Mouse (Mus musculus) CH12.LX (cell line): ENCODE results near the gene Rora. TPM values are rescaled to one million over a fixed set of nuclear protein-coding genes. Genes with fewer than 3 reads are reported as not detected.

Experiments used
- DNase-seq: peaks from one replicate; pipeline ENCODE4 v3.0.0-alpha.2; 2013; ENCODE audit errors: extremely low read depth
- H3K27ac ChIP-seq: 2 replicates; pipeline ENCODE4 v1.5.1; 2012; ENCODE audit warnings: low read depth, mild to moderate bottlenecking, control low read depth, moderate library complexity; ENCODE audit not compliant: insufficient read depth
- H3K27me3 ChIP-seq: replicated peaks from 2 replicates; pipeline ENCODE3; 2012; ENCODE audit warnings: inconsistent platforms
- H3K36me3 ChIP-seq, 2 experiments: replicated peaks in 1 of 2; 2 replicates each; pipeline versions ENCODE3 to v1.6.1; 2012; ENCODE audit warnings: inconsistent platforms in 1 of 2, low read length in 1 of 2, mild to moderate bottlenecking in 1 of 2, mixed read lengths in 1 of 2, moderate library complexity in 1 of 2; ENCODE audit not compliant: control insufficient read depth in 1 of 2, insufficient read depth in 1 of 2
- H3K4me1 ChIP-seq, 2 experiments: 2 replicates each; pipeline ENCODE4 v1.6.1; 2012; ENCODE audit warnings: inconsistent platforms in 1 of 2, moderate library complexity in 1 of 2; ENCODE audit not compliant: insufficient read depth in 2 of 2, control insufficient read depth in 1 of 2
- H3K4me2 ChIP-seq: 2 replicates; pipeline ENCODE4 v1.6.1; 2012; ENCODE audit warnings: low read depth, mild to moderate bottlenecking, control low read depth; ENCODE audit not compliant: poor library complexity, insufficient read depth, severe bottlenecking
- H3K4me3 ChIP-seq, 3 experiments: fragments of 150-350 bp in 1 of 3; sonication (generic) in 1 of 3; replicated peaks in 1 of 3; 2 replicates each; pipeline versions ENCODE3 to v1.5.1; 2011 to 2012; ENCODE audit warnings: low read depth in 2 of 3, low read length in 2 of 3, mild to moderate bottlenecking in 2 of 3, moderate library complexity in 2 of 3, control low read depth in 1 of 3, improper control_type of control experiment in 1 of 3, inconsistent platforms in 1 of 3, mixed read lengths in 1 of 3; ENCODE audit not compliant: poor library complexity in 1 of 3
- H3K79me2 ChIP-seq: replicated peaks from 2 replicates; pipeline ENCODE4 v1.6.1; 2012; ENCODE audit warnings: mild to moderate bottlenecking, moderate library complexity; ENCODE audit not compliant: control insufficient read depth, poor library complexity, insufficient read depth, severe bottlenecking; ENCODE audit errors: extremely low read depth
- H3K9ac ChIP-seq: 2 replicates; pipeline ENCODE4 v1.6.1; 2012; ENCODE audit warnings: low read depth, mild to moderate bottlenecking, control low read depth, moderate library complexity; ENCODE audit not compliant: insufficient read depth
- H3K9me3 ChIP-seq: replicated peaks from 2 replicates; pipeline ENCODE3; 2012; ENCODE audit warnings: low read length, inconsistent platforms, mixed read lengths
- CTCF ChIP-seq, 2 experiments: IDR thresholded peaks in 1 of 2; conservative IDR thresholded peaks in 1 of 2; 2 replicates each; pipeline ENCODE4 v1.5.1; 2011 to 2012; ENCODE audit warnings: low read depth in 2 of 2, low read length in 2 of 2, improper control_type of control experiment in 1 of 2, inconsistent platforms in 1 of 2, mild to moderate bottlenecking in 1 of 2, moderate library complexity in 1 of 2
- EP300 ChIP-seq: IDR thresholded peaks from 2 replicates; pipeline ENCODE4 v1.6.1; 2011; ENCODE audit warnings: low read length, improper control_type of control experiment
- HCFC1 ChIP-seq: IDR thresholded peaks from 2 replicates; pipeline ENCODE4 v1.6.1; 2012; ENCODE audit warnings: low read depth, mild to moderate bottlenecking, inconsistent platforms, low read length, improper control_type of control experiment
- IRF4 ChIP-seq: IDR thresholded peaks from 2 replicates; pipeline ENCODE4 v1.6.1; 2014; ENCODE audit warnings: low read depth, mild to moderate bottlenecking, inconsistent platforms, low read length, improper control_type of control experiment
- KAT2A ChIP-seq: IDR thresholded peaks from 2 replicates; pipeline ENCODE4 v1.6.1; 2012; ENCODE audit warnings: low read length, improper control_type of control experiment, inconsistent platforms; ENCODE audit not compliant: insufficient replicate concordance
- MAX ChIP-seq: IDR thresholded peaks from 2 replicates; pipeline ENCODE4 v1.6.1; 2011; ENCODE audit warnings: low read length, improper control_type of control experiment
- MAZ ChIP-seq: IDR thresholded peaks from 2 replicates; pipeline ENCODE4 v1.6.1; 2012; ENCODE audit warnings: low read depth, mild to moderate bottlenecking, inconsistent platforms, low read length, improper control_type of control experiment, moderate library complexity
- MYC ChIP-seq: IDR thresholded peaks from 2 replicates; pipeline ENCODE4 v1.6.1; 2011; ENCODE audit warnings: low read depth, mild to moderate bottlenecking, improper control_type of control experiment, low read length
- POLR2A ChIP-seq: IDR thresholded peaks from 2 replicates; pipeline ENCODE4 v1.6.1; 2011; ENCODE audit warnings: low read depth, mild to moderate bottlenecking, improper control_type of control experiment, low read length
- RCOR1 ChIP-seq: conservative IDR thresholded peaks from 2 replicates; pipeline ENCODE4 v1.6.1; 2012; ENCODE audit warnings: low read depth, mild to moderate bottlenecking, inconsistent platforms, low read length, improper control_type of control experiment
- SIN3A ChIP-seq: IDR thresholded peaks from 2 replicates; pipeline ENCODE4 v1.6.1; 2012; ENCODE audit warnings: low read length, improper control_type of control experiment, inconsistent platforms
- SMC3 ChIP-seq: IDR thresholded peaks from 2 replicates; pipeline ENCODE4 v1.6.1; 2011; ENCODE audit warnings: low read depth, low read length, improper control_type of control experiment
- USF1 ChIP-seq: IDR thresholded peaks from 2 replicates; pipeline ENCODE4 v1.6.1; 2014; ENCODE audit warnings: low read depth, mild to moderate bottlenecking, inconsistent platforms, low read length, improper control_type of control experiment
- ZC3H11A ChIP-seq: IDR thresholded peaks from 2 replicates; pipeline ENCODE4 v1.6.1; 2012; ENCODE audit warnings: low read depth, mild to moderate bottlenecking, inconsistent platforms, low read length, improper control_type of control experiment
- ZNF384 ChIP-seq: IDR thresholded peaks from 2 replicates; pipeline ENCODE4 v1.6.1; 2012; ENCODE audit warnings: low read depth, low read length, improper control_type of control experiment, inconsistent platforms
- dilution Hi-C: fragments of 300-500 bp; cut with MboI; formaldehyde crosslinking; loops from 2 replicates; pipeline ENCODE4 v1.14.3; 2020; ENCODE audit warnings: low sequenced_read_pairs; ENCODE audit not compliant: extremely low pct_unique_long_range_greater_than_20kb, extremely low pct_ligation_motif_present
- in situ Hi-C: fragments of 300-500 bp; cut with MboI; formaldehyde crosslinking; loops from 3 replicates; pipeline ENCODE4 v1.14.3; 2019; ENCODE audit warnings: low sequenced_read_pairs, low pct_ligation_motif_present, low pct_unique_long_range_greater_than_20kb, mixed read lengths
- polyA plus RNA-seq: library from polyadenylated mRNA; unstranded; fragments of >175 nt; gene quantifications from 2 replicates; pipeline ENCODE4 v1.2.1, GENCODE M21; 2012; ENCODE audit warnings: low read depth; ENCODE audit not compliant: insufficient read length
- total RNA-seq, 2 experiments: library from RNA; depleted of rRNA; stranded (reverse); fragments of 300-350 nt in 1 of 2; fragments of >200 nt in 1 of 2; gene quantifications; 2 replicates each; pipeline ENCODE4 v1.2.3; 2012 to 2014

Rora gene
- total and polyA plus RNA-seq, 3 experiments: 0.36 to 0.66 (median 0.64) TPM

GRCm38 (mm10) chr9:69125011-69125786, 471.6 kb downstream of the Rora start:
- DNase-seq: no peak
- no peaks in the 10 kb centered on the region for H3K4me1 ChIP-seq
- no peak overlapping the region for H3K27ac ChIP-seq
- H3K79me2 ChIP-seq: no peaks in the 10 kb centered on the region
- H3K4me3 ChIP-seq: no peak overlapping the region
- dilution Hi-C loops (no loop called here), in situ Hi-C loops (no loop called here)
- H3K4me2 ChIP-seq: no peak overlapping the region
- no peaks in the 10 kb centered on the region for H3K36me3 ChIP-seq
- no peak for TF ChIP-seq USF1
- no peak overlapping the region for H3K9ac ChIP-seq
- H3K9me3 ChIP-seq: no peaks in the 10 kb centered on the region
- H3K27me3 ChIP-seq: no peaks in the 10 kb centered on the region

DNA sequence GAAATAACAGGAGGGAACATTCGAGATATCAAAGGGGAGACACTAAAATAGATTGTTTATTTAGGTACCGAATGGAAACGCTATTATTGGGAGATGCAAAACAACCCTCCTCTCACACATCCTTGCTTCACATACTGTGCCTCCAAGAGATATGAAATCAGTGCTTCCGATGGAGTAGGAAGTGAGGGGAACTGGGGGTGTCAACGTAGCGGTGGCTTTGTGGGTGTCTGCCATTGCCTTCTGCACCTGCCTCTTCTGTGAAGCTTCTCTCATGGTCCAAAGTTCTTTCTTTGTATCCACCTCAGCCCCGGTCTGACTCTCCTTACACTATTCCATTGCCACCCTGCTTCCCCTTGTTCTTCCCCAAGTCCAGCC, 472.2 kb downstream of the Rora start:
- Histone ChIP-seq H3K4me2 (no peak overlapping the region), H3K27me3 (no peaks in the 10 kb centered on the region), H3K4me1 (no peaks in the 10 kb centered on the region), H3K4me3 (no peak overlapping the region), H3K9me3 (no peaks in the 10 kb centered on the region), H3K27ac (no peak overlapping the region), H3K79me2 (no peaks in the 10 kb centered on the region), H3K36me3 (no peaks in the 10 kb centered on the region), H3K9ac (no peak overlapping the region)
- DNase-seq: no peak
- dilution Hi-C loops: no loop called here
- in situ Hi-C loops: no loop called here
- TF ChIP-seq RCOR1: no peak
- no peak for TF ChIP-seq EP300
- no peak for TF ChIP-seq ZC3H11A
- no peak for TF ChIP-seq IRF4
- TF ChIP-seq POLR2A: no peak
- no peak for TF ChIP-seq MAX
- TF ChIP-seq KAT2A: no peak
- no peak for TF ChIP-seq CTCF (conservative IDR thresholded peaks at IDR 0.05 in 1 of 2, IDR thresholded peaks at IDR 0.05 in 1 of 2; ENCODE audit: low read depth in 2 of 2, low read length in 2 of 2)
- no peak for TF ChIP-seq SMC3
- TF ChIP-seq MAZ: no peak
- TF ChIP-seq MYC: no peak

- TF ChIP-seq SIN3A (no peak), MYC (no peak), HCFC1 (no peak), ZNF384 (no peak)
- DNase-seq: no peak
- no peaks in the 10 kb centered on the region for H3K9me3 ChIP-seq
- H3K4me2 ChIP-seq: no peak overlapping the region
- dilution Hi-C loops (no loop called here), in situ Hi-C loops (no loop called here)
- no peaks in the 10 kb centered on the region for H3K27me3 ChIP-seq
- H3K4me1 ChIP-seq: no peaks in the 10 kb centered on the region
- no peaks in the 10 kb centered on the region for H3K79me2 ChIP-seq
- no peak overlapping the region for H3K27ac ChIP-seq
- H3K9ac ChIP-seq: no peak overlapping the region
- no peaks in the 10 kb centered on the region for H3K36me3 ChIP-seq
- no peak overlapping the region for H3K4me3 ChIP-seq
Observed at GRCm38 (mm10) chr9:69126595-69126994, 473.0 kb downstream of the Rora start.
